Mouse (Mus musculus): ENCODE results near the gene Hs1bp3. TPM values are rescaled to one million over a fixed set of nuclear protein-coding genes. Genes with fewer than 3 reads are reported as not detected.

The Hs1bp3 gene
- total RNA-seq (2021): 10 to 100 TPM; 12.7 to 16.9 TPM

- peak; percentile 81 to 82 for DNase-seq
These were observed at the start of gene Hs1bp3 for GRCm38 (mm10) chr12:8313270-8313771. Hs1bp3 (plus strand) TSS chr12:8313432.

- no peak for DNase-seq
These were observed 46.9 kb upstream of the Hs1bp3 start for GRCm38 (mm10) chr12:8266311-8266710.

DNA sequence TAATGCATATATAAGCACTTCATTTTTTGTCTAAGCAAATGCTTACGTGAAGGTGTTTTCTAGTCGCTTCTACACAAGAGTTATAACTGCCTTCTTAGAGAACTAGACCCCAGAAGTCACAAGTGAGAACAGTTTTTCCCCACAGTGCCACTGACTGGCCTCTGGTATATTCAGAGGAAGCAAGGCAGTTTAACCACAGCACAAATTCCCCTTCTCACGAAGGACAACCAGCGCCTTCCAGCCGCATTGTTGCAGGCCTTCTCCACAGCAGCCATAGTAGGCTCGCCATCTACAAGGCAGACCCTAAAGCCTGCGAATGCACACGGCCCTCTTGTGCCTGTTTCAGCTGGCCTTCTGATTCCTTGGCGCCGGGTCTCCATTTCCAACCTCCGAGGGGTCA is 43.6 kb upstream of the Hs1bp3 start:
- DNase-seq: no peak

DNA sequence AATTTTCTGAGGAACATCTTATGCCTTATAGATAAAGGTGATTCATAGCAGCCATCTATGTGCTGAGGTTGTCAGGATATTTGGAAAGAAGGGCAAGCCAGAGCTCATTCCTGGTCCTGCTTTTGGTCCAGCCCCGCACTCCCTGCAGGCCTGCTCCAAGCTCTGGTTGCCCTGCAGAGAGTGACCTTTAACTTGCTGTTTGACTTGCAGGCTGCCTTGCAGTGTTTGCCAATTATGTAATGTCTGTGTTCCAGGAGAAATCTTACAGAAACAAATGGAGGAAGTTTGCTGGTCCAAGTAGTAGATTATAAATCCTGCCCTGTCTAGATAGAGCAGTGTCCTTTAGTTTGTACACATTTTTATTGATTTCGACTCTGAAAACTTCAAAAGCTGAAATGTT is 41.8 kb upstream of the Hs1bp3 start:
- no peak for DNase-seq

- DNase-seq: no peak
These were observed 39.6 kb upstream of the Hs1bp3 start for GRCm38 (mm10) chr12:8273471-8274171.

DNA sequence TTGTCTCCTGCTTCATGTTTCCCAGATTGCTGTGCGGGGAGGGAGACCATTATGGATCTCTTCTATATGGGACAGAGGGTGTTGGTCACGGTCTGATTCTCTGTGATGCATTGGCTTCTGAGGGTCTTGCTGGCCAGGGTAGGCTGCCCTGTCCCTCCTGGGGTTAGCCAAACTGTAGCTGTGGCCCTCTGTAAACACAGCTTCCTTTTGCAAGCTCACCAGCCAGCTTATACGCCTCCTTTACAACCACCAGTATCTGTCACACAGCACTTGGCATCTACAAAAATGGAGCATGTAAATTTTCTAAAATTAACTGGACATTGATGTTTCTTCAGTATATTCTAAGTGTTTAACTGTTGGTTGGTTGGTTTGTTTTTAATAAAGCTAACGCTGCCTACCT is 37.8 kb upstream of the Hs1bp3 start:
- no peak for DNase-seq

GRCm38 (mm10) chr12:8281225-8282017 is 31.8 kb upstream of the Hs1bp3 start:
- no peak for DNase-seq

- no peak for DNase-seq
These were observed 25.3 kb upstream of the Hs1bp3 start for GRCm38 (mm10) chr12:8287970-8288369.

- no peak for DNase-seq
These were observed 24.1 kb upstream of the Hs1bp3 start for GRCm38 (mm10) chr12:8289099-8289498.

- no peak for DNase-seq
These were observed 23.7 kb upstream of the Hs1bp3 start for GRCm38 (mm10) chr12:8289499-8289898.

DNA sequence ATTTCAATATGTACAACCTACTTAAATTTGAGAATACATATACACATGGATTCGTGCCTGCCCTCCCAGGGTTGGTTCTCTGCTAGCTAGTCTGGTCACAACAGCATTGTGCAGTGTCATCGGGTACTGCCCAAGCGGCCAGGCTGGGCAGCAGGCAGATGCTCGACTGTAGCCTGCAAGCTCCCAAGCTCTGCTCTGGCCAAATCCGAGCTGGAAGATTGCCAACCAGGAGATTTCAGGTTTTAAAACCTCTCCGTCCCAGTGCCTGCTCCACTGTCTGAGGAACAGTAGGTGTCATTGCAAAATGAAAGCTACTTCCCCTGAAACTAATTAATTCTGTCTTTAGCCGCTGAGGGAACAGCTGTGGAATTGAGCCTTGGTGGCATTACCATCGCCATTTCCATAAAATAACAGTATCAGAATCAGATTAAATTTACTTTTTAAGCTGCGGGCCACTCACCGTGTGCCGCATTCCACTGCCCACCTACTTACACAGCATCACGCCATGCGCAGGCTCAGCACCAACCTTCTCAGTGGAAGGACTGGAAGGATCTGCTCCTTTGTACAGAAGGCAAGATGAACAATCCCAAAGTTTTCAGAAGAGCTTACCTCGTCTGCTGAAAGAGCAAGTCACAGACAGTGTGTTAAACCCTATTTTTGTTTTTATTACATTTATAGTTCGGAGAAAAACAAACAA is 21.9 kb upstream of the Hs1bp3 start:
- DNase-seq: no peak

- DNase-seq: no peak
These were observed 17.8 kb upstream of the Hs1bp3 start for GRCm38 (mm10) chr12:8295307-8295913.

DNA sequence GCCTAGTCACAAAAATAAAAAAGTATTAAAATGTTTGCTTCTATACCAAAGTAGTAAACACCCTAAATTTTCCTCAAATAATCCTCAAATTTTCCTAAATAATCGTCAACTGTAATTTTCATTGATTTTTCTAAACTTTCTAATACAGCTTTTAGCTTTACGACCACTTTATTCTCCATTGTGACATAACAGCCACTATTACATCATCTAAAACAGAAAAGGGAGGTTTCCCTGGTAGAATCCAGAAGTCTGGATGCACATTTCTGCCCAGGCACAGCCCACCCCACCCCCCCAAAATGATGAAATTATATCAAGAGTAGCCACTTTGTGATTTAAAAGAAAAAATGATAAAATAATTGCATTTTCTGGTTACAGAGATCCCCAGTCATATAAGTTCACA is 17.1 kb upstream of the Hs1bp3 start:
- DNase-seq: no peak

- DNase-seq: no peak
These were observed 15.5 kb upstream of the Hs1bp3 start for GRCm38 (mm10) chr12:8297586-8298214.

DNA sequence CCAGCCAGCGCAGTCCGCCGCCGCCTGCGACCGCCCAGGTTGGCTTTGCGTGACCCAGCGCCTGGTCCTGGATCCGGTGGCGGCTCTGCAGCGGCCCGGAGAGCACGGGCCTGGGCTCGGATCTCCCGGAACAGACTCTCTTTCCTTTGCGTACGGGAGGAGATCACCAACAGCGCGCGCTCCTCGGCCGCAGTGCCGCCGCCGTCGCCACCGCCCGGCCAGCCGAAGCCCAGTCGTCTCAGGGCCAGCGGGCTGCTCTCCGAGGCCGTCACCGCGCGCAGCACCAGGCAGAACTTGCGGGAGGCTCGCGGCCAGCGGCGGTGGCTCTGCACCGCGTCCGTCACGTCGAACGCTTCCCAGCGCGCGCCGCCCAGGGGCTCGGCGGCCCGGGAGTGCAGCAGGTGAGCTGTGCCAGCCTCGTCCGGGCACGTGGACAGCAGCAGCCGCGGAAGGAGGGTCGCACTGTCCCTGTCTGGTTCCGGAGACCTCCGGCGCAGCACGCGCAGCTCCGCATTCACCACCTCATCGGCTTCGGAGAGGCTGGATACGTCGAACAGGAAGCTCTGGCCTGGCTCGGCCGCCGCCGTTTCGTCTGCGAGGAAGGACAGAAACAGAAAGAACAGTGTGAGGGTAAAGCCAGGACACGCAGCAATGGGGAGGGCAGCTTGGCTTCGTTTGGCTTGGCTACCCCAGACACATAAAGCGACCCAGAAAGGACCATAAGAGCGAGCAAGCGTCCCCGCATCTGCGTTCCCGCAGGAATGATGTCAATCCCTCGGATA is 14.7 kb upstream of the Hs1bp3 start:
- DNase-seq: no peak

DNA sequence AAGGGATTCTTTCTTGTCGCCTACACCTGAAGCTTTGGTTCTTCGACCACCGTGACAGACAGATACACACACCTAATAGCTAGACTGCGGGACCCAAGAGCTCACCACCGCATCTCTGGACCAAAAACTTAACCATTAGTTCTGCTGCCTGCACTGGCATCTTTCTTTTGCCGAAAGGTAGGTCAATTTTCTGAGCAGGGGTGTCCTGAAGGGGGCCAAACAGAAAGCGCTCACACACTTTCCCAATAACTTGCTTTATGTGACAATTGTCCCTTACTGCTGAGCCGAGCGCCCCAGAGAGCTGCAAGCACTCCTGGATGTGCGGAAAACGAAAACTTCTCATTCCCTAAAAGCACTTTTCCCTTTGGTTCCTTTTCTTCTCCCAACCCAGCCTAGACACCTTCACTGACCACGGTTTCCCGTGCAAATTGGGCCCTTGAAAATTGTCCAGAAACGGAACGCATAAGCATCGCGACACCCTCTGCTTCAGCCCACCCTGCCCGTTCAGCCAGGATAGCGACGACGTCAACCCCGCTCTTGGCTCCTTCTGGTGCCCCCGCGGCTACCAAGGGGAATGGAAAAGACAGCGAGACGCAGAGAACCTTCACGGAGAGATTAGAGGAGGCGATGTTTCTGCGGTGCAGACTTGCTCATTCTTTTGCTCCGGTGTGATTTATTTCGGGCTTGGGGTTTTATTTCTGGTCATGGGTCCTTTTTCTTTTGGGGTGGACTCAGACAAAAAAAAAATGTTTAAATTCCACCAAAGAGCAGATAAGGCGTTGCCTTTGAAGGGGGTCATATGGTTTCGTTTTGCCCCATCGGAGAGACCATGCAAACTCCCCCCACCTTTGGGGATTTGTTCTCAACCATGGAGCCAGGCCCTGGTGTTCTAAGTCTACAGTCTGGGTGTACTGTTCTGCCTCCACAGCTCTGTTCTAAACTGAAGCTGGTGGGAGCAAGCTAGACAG is 13.8 kb upstream of the Hs1bp3 start:
- no peak for DNase-seq

DNA sequence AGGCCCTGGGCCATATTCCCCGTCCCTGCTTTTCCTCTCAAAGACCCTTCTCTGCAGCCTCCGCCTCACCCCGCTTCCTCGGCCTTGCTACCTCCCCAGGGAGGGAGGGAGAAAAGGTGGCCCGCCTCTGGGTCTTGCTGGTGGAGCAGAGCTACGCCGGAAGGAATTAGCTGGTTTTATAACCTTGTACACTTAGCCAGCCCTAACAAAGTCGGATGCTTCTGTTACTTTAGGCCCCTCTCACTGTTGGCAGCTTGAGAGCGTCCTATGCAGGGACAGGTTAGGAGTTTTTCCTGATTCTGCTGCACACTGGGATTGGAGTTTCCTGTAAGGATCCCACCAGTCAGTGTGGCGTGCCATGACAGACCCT is 13.1 kb upstream of the Hs1bp3 start:
- no peak for DNase-seq

GRCm38 (mm10) chr12:8300521-8300920 is 12.7 kb upstream of the Hs1bp3 start:
- DNase-seq: no peak

DNA sequence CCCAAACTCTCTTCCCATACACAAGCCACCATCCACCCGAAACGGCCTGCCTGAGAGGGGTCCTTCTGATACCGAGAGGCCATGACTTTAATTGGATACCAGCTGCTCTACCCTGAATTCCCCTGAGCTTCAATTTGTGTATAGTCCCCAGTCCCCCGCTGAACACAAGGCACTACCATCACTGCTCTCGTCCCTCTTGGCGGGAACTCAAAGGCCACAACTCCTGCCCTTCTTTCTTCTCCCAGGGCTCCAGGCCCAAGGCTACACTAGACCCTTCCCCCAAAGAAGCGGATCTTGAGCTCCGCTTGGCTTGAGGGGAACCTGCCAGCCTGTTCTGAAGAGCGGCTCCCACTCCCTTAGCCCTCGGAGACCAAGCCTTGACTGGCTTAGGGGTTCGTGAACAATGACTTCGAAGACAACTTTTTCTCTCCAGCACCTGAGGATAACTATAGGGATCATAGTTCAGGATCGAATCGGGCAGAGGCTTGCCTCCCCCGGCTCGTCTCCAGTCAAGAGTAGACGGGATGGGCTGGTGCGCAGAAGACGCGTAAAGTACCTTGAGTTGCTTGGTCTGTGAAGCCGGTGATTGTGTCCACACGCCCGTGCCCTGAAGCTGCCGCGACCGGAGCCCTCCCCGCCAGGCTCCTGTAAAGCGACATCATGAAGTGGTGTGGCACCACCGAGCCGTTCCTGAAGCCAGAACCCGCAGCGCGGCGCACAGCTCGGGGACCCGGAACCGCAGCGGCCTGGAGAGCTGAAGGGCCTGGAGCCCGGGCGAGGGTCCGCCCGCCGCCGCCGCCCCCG is 12.0 kb upstream of the Hs1bp3 start:
- DNase-seq: no peak

Measured in layer of hippocampus, postnatal 36 days (tissue).